Mouse (Mus musculus) myocyte (in vitro differentiated cells): ENCODE data around the gene Pex7. TPM values are rescaled to one million over a fixed set of nuclear protein-coding genes. Genes with fewer than 3 reads are reported as not detected.
A peak's percentile ranks its signal among the peaks of the same experiment; 100 is the strongest.
"Not testable (repeated sequence)": the region's sequence is repeated elsewhere in the genome, so short reads cannot be mapped to it uniquely, and the experiment has no call there.

Source experiments
- H3K27me3 ChIP-seq: one replicate; pipeline ENCODE4 v1.6.1; 2011; ENCODE audit not compliant: control insufficient read depth, insufficient read depth, insufficient read length
- H3K36me3 ChIP-seq: one replicate; pipeline ENCODE4 v1.6.1; 2011; ENCODE audit not compliant: control insufficient read depth, insufficient read depth
- H3K4me2 ChIP-seq: one replicate; pipeline ENCODE4 v1.6.1; 2011; ENCODE audit warnings: low read depth, control low read depth
- H3K4me3 ChIP-seq: one replicate; pipeline ENCODE4 v1.5.1; 2011; ENCODE audit warnings: mild to moderate bottlenecking, control low read depth, moderate library complexity
- H3K79me2 ChIP-seq: one replicate; pipeline ENCODE4 v1.6.1; 2011; ENCODE audit not compliant: control insufficient read depth, insufficient read depth
- H3ac ChIP-seq: one replicate; pipeline ENCODE4 v1.6.1; 2011; ENCODE audit not compliant: control insufficient read depth, insufficient read length
- CEBPB ChIP-seq: IDR thresholded peaks from 2 replicates; pipeline ENCODE4 v1.6.1; 2011; ENCODE audit warnings: mild to moderate bottlenecking, moderate library complexity; ENCODE audit not compliant: poor library complexity, insufficient read depth, severe bottlenecking
- E2F4 ChIP-seq: IDR thresholded peaks from one replicate; pipeline ENCODE4 v1.6.1; 2011; ENCODE audit warnings: mild to moderate bottlenecking, control low read depth, moderate library complexity; ENCODE audit not compliant: insufficient read depth
- MAX ChIP-seq: IDR thresholded peaks from one replicate; pipeline ENCODE4 v1.6.1; 2011; ENCODE audit warnings: low read depth, mild to moderate bottlenecking, control low read depth
- MYOD1 ChIP-seq, 3 experiments: IDR thresholded peaks; one replicate each; pipeline ENCODE4 v1.6.1; 2011; ENCODE audit warnings: control low read depth in 2 of 3, low read depth in 2 of 3, mild to moderate bottlenecking in 2 of 3, moderate library complexity in 1 of 3; ENCODE audit not compliant: insufficient read length in 2 of 3, control insufficient read depth in 1 of 3
- MYOG ChIP-seq, 3 experiments: IDR thresholded peaks; one replicate each; pipeline ENCODE4 v1.6.1; 2011; ENCODE audit warnings: control low read depth in 2 of 3, low read depth in 2 of 3, mild to moderate bottlenecking in 2 of 3; ENCODE audit not compliant: insufficient read length in 2 of 3, control insufficient read depth in 1 of 3, insufficient read depth in 1 of 3
- POLR2A ChIP-seq: IDR thresholded peaks from one replicate; pipeline ENCODE4 v1.6.1; 2011; ENCODE audit warnings: low read depth, mild to moderate bottlenecking, control low read depth, moderate library complexity; ENCODE audit not compliant: insufficient read length
- POLR2AphosphoS2 ChIP-seq: IDR thresholded peaks from one replicate; pipeline ENCODE4 v1.6.1; 2011; ENCODE audit warnings: low read depth, control low read depth; ENCODE audit not compliant: insufficient read length
- REST ChIP-seq: IDR thresholded peaks from one replicate; pipeline ENCODE4 v1.6.1; 2011; ENCODE audit warnings: mild to moderate bottlenecking, control low read depth, moderate library complexity; ENCODE audit not compliant: insufficient read depth, insufficient read length
- SRF ChIP-seq: IDR thresholded peaks from one replicate; pipeline ENCODE4 v1.6.1; 2011; ENCODE audit warnings: low read depth; ENCODE audit not compliant: control insufficient read depth, insufficient read length
- TCF12 ChIP-seq: IDR thresholded peaks from one replicate; pipeline ENCODE4 v1.6.1; 2011; ENCODE audit warnings: mild to moderate bottlenecking, control low read depth; ENCODE audit not compliant: poor library complexity, insufficient read depth, severe bottlenecking
- TCF3 ChIP-seq: IDR thresholded peaks from one replicate; pipeline ENCODE4 v1.6.1; 2011; ENCODE audit warnings: low read depth, control low read depth; ENCODE audit not compliant: insufficient read length
- USF1 ChIP-seq: IDR thresholded peaks from one replicate; pipeline ENCODE4 v1.6.1; 2011; ENCODE audit warnings: low read depth, mild to moderate bottlenecking, control low read depth, moderate library complexity
- polyA plus RNA-seq: library from polyadenylated mRNA; unstranded; fragments of >200 nt; fragmentation: generic; extraction: Trizol; gene quantifications from one replicate; pipeline ENCODE4 v1.2.1, GENCODE M21; 2012; ENCODE audit warnings: missing spikeins

The Pex7 gene
- polyA plus RNA-seq, 1 experiment: 7.9 TPM

- peaks cover 21% of the 10 kb centered on the region for H3K27me3 ChIP-seq
- TF ChIP-seq TCF3: no peak
- TF ChIP-seq CEBPB: no peak
- no peak for TF ChIP-seq POLR2A
- peak in 1 of 3 experiments; percentile 12 for TF ChIP-seq MYOD1 (IDR thresholded peaks at IDR 0.05; ENCODE audit: control insufficient read depth in 1 of 3, insufficient read length in 2 of 3, low read depth in 2 of 3)
- no peak for TF ChIP-seq TCF12
- TF ChIP-seq POLR2AphosphoS2: no peak
- no peak for TF ChIP-seq REST
- no peak for TF ChIP-seq USF1
- TF ChIP-seq E2F4: no peak
- TF ChIP-seq MYOG (IDR thresholded peaks at IDR 0.05; ENCODE audit: control insufficient read depth in 1 of 3, insufficient read depth in 1 of 3, insufficient read length in 2 of 3, low read depth in 2 of 3): peak in 1 of 3 experiments; percentile 8
- TF ChIP-seq MAX: no peak
- TF ChIP-seq SRF: no peak
- peak overlapping the region; percentile 10 for H3K4me3 ChIP-seq
- no peaks in the 10 kb centered on the region for H3K36me3 ChIP-seq
- peak overlapping the region; percentile 81 for H3K4me2 ChIP-seq
- H3K79me2 ChIP-seq: no peaks in the 10 kb centered on the region
- H3ac ChIP-seq: peak overlapping the region; percentile 26
These were observed 26.3 kb upstream of the Pex7 start for GRCm38 (mm10) chr10:19933511-19934383.

DNA sequence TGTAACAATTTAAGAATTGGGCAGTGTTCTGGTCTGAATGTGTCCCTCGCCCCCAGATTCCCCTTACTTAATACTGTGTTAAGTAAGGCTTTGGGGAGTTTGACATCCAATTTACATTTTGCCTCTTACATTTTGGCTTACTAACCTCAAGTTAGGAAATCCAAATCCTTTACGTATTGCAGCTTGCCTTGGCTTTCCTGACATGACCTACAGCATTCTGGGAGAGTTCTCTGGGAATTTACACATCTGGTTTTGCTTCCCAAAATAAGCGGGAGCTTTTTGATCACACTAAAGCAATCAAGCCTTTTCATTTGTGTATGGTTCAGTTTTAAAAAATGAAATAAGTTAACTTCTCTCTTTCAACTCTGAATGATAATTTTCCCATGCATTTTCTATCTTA lies 25.5 kb upstream of the Pex7 start:
- Histone ChIP-seq H3K4me3 (no peak overlapping the region), H3K27me3 (peaks cover 21% of the 10 kb centered on the region), H3K36me3 (no peaks in the 10 kb centered on the region)

GRCm38 (mm10) chr10:19928205-19928604 lies 20.7 kb upstream of the Pex7 start:
- TF ChIP-seq CEBPB (no peak), MYOG (IDR thresholded peaks at IDR 0.05; ENCODE audit: control insufficient read depth in 1 of 3, insufficient read depth in 1 of 3, insufficient read length in 2 of 3, low read depth in 2 of 3) (no peak), REST (no peak), TCF3 (no peak), USF1 (no peak), MYOD1 (IDR thresholded peaks at IDR 0.05; ENCODE audit: control insufficient read depth in 1 of 3, insufficient read length in 2 of 3, low read depth in 2 of 3) (no peak), MAX (no peak), TCF12 (no peak), POLR2AphosphoS2 (no peak), SRF (no peak), POLR2A (no peak), E2F4 (no peak)
- Histone ChIP-seq H3K27me3 (no peaks in the 10 kb centered on the region), H3K4me2 (no peak overlapping the region), H3ac (no peak overlapping the region), H3K79me2 (no peaks in the 10 kb centered on the region), H3K4me3 (no peak overlapping the region), H3K36me3 (no peaks in the 10 kb centered on the region)

More for the DNA sequence above, 25.5 kb upstream of the Pex7 start:
- Histone ChIP-seq H3K79me2 (no peaks in the 10 kb centered on the region), H3K4me2 (peak overlapping the region; percentile 81), H3ac (no peak overlapping the region)
- TF ChIP-seq MYOG (IDR thresholded peaks at IDR 0.05; ENCODE audit: control insufficient read depth in 1 of 3, insufficient read depth in 1 of 3, insufficient read length in 2 of 3, low read depth in 2 of 3) (no peak), POLR2A (no peak), CEBPB (no peak), SRF (no peak), MYOD1 (IDR thresholded peaks at IDR 0.05; ENCODE audit: control insufficient read depth in 1 of 3, insufficient read length in 2 of 3, low read depth in 2 of 3) (no peak)

DNA sequence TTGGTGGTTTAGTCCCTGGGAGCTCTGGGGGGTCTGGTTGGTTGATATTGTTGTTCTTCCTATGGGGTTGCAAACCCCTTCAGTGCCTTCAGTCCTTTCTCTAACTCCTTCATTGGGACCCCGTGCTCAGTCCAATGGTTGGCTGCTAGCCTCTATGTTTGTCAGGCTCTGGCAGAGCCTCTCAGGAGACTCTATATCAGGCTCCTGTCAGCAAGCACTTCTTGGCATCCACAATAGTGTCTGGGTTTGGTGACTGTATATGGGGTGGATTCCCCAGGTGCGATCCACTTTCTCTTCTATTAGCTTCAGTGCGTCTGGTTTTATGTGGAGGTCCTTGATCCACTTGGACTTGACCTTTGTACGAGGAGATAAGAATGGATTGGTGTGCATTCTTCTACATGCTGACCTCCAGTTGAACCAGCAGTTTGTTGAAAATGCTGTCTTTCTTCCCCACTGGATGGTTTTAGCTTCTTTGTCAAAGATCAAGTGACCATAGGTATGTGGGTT lies 19.0 kb upstream of the Pex7 start:
- not testable (repeated sequence) for H3K4me3 ChIP-seq, H3K36me3 ChIP-seq, H3K79me2 ChIP-seq, H3K4me2 ChIP-seq, H3ac ChIP-seq, H3K27me3 ChIP-seq

GRCm38 (mm10) chr10:19924256-19924655 lies 16.8 kb upstream of the Pex7 start:
- TF ChIP-seq CEBPB (no peak), MAX (no peak), TCF3 (no peak), SRF (no peak), MYOG (IDR thresholded peaks at IDR 0.05; ENCODE audit: control insufficient read depth in 1 of 3, insufficient read depth in 1 of 3, insufficient read length in 2 of 3, low read depth in 2 of 3) (no peak), USF1 (no peak), MYOD1 (IDR thresholded peaks at IDR 0.05; ENCODE audit: control insufficient read depth in 1 of 3, insufficient read length in 2 of 3, low read depth in 2 of 3) (no peak), POLR2A (no peak), E2F4 (no peak), POLR2AphosphoS2 (no peak), TCF12 (no peak), REST (no peak)
- Histone ChIP-seq H3ac (no peak overlapping the region), H3K79me2 (no peaks in the 10 kb centered on the region), H3K4me3 (no peak overlapping the region), H3K36me3 (no peaks in the 10 kb centered on the region), H3K27me3 (no peaks in the 10 kb centered on the region), H3K4me2 (no peak overlapping the region)
